Mouse (Mus musculus): ENCODE data around the gene Arglu1. TPM values are rescaled to one million over a fixed set of nuclear protein-coding genes. Genes with fewer than 3 reads are reported as not detected.

Arglu1 gene
- polyA plus RNA-seq, 1 experiment: 201 TPM

DNA sequence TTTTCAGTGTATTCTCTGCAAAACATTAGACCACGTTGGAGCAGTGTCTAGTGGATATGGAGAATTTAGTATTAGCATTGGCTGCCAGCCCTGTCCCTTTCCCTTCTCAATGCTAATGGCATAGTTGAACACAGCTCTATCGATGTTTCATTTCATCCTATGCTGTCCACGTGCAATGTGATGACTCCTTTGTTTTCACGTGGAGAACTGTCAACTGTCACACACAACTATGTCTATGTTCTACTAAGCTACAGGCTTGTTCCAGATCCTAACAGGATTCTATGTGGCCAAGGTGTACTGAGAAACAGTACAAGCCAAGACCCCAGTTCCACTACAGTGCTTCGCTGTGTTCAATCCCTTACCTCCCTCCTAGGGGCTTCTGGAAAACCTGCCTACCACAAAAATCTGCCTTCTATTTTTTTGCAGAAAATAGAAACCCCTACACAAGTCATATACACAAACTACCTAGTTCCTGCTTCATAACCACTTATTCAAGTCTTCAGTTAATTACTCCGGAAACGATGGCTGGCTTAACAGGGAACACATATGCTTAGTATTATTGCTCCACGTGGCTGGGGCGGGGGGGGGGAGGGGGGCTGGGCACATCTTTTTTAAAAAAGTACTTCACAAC is 1.4 kb downstream of the Arglu1 start:
- TF ChIP-seq POLR2A (IDR thresholded peaks at IDR 0.05; ENCODE audit: borderline replicate concordance, extremely low read depth, insufficient read depth, insufficient read length, poor library complexity, severe bottlenecking): no peak
- no peak for TF ChIP-seq CTCF (IDR thresholded peaks at IDR 0.05; ENCODE audit: borderline replicate concordance, extremely low read depth, insufficient read depth, insufficient read length)
- DNase-seq (ENCODE audit: low read depth): peak; percentile 7

DNA sequence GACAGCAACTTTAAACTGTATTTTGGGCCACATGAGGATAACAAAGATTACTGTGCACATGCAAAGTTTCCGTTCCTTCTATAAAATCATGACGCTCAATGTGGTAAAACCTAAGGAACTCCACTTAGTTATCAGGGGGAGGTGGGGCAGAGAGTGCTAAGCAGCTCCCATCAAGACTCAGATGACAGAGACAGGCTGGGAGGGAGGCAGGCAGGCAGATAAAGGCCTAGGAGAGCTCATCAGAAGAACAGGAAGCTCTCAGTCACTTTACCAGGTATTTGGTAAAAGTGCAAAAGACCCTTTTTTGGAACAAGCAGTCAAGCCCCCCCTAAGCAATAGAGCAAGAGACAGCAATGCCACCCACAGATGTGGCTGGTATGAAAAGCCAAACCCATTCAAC is 4.8 kb downstream of the Arglu1 start:
- no peak for DNase-seq (ENCODE audit: low read depth)
- no peak for TF ChIP-seq POLR2A (IDR thresholded peaks at IDR 0.05; ENCODE audit: borderline replicate concordance, extremely low read depth, insufficient read depth, insufficient read length, poor library complexity, severe bottlenecking)
- TF ChIP-seq CTCF (IDR thresholded peaks at IDR 0.05; ENCODE audit: borderline replicate concordance, extremely low read depth, insufficient read depth, insufficient read length): no peak

DNA sequence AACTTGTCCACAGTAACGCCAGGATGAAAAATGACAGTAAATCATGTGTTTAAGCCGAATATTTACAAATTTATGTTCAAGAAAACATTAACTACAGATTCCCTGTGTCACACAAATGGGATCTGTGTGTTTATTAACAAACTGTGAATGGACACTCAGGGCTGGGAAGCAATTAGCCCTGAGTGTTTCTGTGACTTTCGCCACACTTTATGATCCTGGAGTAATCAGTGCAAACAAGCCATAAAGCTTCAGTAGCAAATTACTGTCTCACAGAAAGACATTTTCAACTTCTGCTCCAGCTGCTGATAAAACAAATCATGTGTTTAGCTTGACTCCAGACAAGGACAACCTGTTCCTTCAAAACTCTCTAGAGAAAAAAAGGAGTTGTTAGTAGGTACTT is 7.6 kb downstream of the Arglu1 start:
- no peak for DNase-seq (ENCODE audit: low read depth)
- TF ChIP-seq CTCF (IDR thresholded peaks at IDR 0.05; ENCODE audit: borderline replicate concordance, extremely low read depth, insufficient read depth, insufficient read length) (no peak), POLR2A (IDR thresholded peaks at IDR 0.05; ENCODE audit: borderline replicate concordance, extremely low read depth, insufficient read depth, insufficient read length, poor library complexity, severe bottlenecking) (no peak)

DNA sequence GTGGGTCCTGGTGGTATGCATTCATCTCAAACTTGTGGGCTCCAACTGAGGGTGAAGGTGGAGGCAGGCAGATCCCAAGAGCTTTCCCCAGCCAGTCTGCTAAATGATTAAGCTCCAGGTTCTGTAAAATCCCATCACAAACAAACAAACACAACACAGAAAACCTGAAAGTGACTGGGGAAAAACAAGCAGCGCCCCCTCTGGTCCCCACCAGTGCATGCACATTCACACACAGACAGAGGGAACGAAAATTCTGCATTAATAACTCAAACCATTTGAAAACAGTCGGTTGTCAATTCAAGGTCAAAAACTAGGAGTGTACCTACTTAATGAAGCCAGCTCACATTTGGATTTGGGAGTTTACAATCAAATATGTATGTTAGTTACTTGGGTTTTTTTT is 12.1 kb downstream of the Arglu1 start:
- TF ChIP-seq CTCF (IDR thresholded peaks at IDR 0.05; ENCODE audit: borderline replicate concordance, extremely low read depth, insufficient read depth, insufficient read length) (no peak), POLR2A (IDR thresholded peaks at IDR 0.05; ENCODE audit: borderline replicate concordance, extremely low read depth, insufficient read depth, insufficient read length, poor library complexity, severe bottlenecking) (no peak)
- DNase-seq (ENCODE audit: low read depth): no peak

DNA sequence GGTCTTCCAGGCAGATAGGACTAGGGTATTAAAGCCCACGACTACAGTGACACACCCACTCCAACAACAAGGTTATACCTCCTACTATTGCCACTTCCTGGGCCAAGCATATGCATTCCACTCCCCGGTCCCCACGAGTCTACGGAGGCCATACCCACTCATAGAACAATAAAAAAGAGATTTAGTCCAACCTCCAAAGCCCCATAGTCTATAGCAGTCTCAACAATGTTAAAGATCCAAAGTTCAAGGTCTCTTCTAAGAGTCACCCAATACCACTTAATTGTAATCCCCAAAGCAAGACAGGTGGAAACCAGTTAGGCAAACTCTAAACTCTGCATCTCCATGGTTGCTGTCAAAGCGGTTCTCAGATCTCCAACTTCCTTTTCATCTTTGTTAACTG is 15.5 kb downstream of the Arglu1 start:
- TF ChIP-seq POLR2A (IDR thresholded peaks at IDR 0.05; ENCODE audit: borderline replicate concordance, extremely low read depth, insufficient read depth, insufficient read length, poor library complexity, severe bottlenecking): no peak
- TF ChIP-seq CTCF (IDR thresholded peaks at IDR 0.05; ENCODE audit: borderline replicate concordance, extremely low read depth, insufficient read depth, insufficient read length): no peak
- no peak for DNase-seq (ENCODE audit: low read depth)

DNA sequence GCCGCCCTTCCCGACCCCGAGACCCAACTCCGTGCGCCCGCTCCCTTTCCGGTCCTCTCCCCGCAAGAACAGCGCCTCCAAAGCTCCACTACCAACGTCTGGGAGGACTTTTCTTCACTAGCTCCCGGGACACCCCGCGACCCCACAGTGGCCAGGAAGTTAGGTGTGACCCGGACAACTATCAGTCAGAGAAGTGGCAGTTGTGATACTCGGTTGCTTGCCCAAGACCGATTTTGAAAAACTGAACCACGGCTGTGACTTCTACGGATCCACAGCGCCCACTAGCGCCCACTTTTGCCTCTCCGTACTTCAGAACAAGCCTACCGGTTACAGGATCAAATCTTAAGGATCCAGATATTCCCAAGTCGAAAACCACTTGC is 28.6 kb downstream of the Arglu1 start:
- peak; percentile 97 for DNase-seq (ENCODE audit: low read depth)
- TF ChIP-seq POLR2A (IDR thresholded peaks at IDR 0.05; ENCODE audit: borderline replicate concordance, extremely low read depth, insufficient read depth, insufficient read length, poor library complexity, severe bottlenecking) (no peak), CTCF (IDR thresholded peaks at IDR 0.05; ENCODE audit: borderline replicate concordance, extremely low read depth, insufficient read depth, insufficient read length) (peak; percentile 91)

DNA sequence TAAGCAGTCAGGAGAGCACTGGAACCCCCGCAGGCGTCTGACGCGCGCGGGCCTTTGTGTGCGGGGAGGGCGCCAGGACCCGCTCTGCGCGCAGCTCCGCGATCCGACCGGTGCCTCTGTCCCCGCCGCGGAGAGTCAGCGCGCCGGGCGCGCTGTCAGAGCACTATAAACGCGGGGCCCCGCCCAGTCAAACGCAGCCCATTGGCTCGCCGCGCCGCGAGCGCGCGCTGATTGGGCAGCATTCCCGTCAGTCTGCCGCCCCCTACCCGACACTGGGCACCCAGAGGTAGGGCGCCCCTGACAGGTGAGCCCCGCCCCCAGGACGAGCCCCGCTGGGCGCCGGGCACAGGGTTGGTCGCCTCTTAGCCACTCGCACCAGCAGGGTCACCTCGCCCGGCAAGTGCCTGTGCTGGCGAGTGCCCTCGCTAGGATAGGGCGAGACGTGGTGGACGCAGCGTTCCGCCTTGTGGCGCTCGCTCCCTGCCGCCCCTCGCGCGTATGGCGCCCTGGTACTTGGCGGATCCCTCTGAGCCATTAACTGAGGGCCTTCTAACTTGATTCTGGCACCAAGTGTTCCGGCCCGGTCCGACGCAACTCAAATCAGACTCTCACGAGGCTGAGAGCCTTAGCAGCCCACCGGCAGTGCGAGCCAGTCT is 29.1 kb downstream of the Arglu1 start, which contains the start of gene Efnb2:
Efnb2 (minus strand) TSS at position 140 of the 656 bp plus-strand sequence.
- peak; percentile 98 for TF ChIP-seq POLR2A (IDR thresholded peaks at IDR 0.05; ENCODE audit: borderline replicate concordance, extremely low read depth, insufficient read depth, insufficient read length, poor library complexity, severe bottlenecking)
- no peak; the same call in 1 of the 2 replicates for TF ChIP-seq CTCF (IDR thresholded peaks at IDR 0.05; ENCODE audit: borderline replicate concordance, extremely low read depth, insufficient read depth, insufficient read length)
- peak; percentile 97 for DNase-seq (ENCODE audit: low read depth)

DNA sequence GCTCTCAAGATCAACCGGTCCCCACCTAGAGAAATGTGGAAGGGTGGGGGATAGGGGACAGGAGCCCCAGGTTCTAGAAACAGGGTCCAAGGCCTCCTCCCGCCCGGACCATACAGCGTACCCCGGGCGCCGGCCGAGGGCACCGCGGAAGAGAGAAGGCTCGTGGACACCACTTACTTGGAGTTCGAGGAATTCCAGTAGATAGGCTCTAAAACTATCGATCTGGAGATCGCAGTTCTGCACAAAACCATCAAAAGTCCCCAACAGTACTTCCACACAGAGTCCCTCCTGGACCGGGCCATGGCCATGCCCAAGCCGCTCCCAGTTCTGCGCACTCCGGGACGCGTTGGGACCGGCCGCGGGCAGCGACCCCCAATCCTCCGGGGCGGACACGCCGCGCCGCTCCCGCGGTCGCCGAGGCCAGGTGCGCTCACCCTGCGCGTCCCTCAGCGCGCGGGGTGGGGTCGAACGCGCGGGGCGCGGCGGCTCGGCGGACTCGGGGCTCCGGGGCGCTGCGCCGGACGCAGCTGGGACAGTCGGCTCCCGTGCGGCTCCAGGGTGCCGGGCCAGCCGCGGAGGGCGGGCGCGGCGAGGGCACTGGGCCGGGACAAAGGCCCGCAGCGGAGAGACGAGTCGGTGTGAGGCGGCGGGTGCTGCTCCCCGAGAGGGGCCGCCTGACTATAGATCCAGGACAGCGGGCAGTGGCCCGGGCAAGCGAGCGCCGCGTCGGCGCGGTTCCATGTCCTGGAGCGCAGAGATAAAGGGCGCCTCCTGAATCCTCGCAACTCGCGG is 29.8 kb downstream of the Arglu1 start:
- DNase-seq (ENCODE audit: low read depth): no peak
- TF ChIP-seq CTCF (IDR thresholded peaks at IDR 0.05; ENCODE audit: borderline replicate concordance, extremely low read depth, insufficient read depth, insufficient read length): no peak

DNA sequence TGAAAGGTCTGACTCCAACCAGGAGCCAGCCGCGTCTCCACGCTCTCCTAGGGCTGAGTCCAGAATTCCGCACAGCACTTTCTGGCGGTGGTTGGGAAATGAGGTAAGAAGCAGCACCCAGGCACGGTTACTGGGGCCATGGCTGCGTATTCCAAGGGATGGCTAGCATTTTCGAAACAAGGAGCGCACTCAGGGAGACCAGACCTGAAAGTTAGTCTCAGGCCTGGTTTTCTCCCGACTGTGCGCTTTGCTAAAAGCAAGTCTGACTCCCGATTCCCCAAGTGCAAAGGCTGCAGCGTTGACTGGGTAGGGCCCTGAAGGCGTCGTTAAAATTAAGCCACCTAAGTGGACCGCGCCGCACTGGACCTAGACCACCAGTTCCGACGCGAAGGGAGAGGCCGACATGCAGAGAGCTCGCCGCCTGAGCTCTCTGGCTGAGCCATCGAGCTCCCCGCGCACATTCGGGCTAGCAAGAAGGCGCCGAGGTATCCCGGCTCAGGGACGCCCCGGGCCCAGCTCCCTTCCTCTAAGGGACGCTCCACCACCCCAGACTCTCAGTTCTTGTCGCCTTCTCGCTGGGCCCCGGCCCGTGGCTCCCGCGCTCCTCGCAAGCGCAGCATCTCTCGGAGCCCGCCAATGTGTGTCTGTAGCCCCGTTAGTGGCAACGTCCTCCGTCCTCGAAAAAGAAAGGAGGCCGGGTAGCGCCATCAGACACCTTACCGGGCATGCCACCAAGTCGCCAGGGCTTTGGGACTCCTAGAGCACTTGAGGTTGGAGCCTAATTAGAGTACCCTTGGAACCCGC is 30.6 kb downstream of the Arglu1 start:
- TF ChIP-seq POLR2A (IDR thresholded peaks at IDR 0.05; ENCODE audit: borderline replicate concordance, extremely low read depth, insufficient read depth, insufficient read length, poor library complexity, severe bottlenecking) (no peak), CTCF (IDR thresholded peaks at IDR 0.05; ENCODE audit: borderline replicate concordance, extremely low read depth, insufficient read depth, insufficient read length) (no peak)

DNA sequence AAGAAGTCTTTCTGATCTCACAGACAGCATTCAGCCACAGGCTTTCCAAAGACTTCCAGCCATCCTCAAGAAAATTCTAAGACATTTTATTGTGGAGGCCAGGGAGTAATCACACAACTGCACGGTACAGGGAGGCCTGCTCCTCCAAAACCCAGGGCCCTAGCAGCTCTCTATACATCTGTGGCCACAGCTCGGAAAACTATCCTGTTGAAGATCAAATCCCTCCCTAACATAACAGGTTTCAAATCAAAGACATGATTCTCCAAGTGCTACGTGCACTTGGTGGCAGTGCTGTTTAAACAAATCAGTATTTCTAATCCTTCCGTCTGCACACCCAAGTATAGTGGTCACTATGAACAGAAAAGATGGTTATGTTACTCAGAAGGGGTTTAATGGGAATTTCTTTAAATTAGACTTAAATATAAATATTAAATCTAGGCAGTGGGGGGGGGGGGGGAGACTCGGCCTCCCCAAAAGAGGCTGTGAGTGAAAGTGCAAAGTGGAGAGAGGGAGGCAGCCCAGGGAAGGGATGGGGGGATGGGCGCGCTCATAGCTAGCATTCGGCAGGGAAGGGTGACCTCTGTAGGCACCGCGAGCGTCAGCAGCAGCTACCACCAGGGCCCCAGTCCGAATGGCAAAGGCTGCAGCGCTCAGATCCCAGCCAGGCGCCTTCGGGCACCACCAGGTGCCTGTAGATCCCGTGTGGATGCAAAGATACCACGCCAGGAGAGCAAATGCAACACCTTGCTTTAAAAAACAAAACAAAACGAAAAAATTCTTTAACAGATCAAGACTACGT is 31.7 kb downstream of the Arglu1 start:
- peak; percentile 96 for DNase-seq (ENCODE audit: low read depth)
- TF ChIP-seq CTCF (IDR thresholded peaks at IDR 0.05; ENCODE audit: borderline replicate concordance, extremely low read depth, insufficient read depth, insufficient read length) (peak; percentile 80), POLR2A (IDR thresholded peaks at IDR 0.05; ENCODE audit: borderline replicate concordance, extremely low read depth, insufficient read depth, insufficient read length, poor library complexity, severe bottlenecking) (peak; percentile 12; the same call in 1 of the 2 replicates)

More for the DNA sequence above, 30.6 kb downstream of the Arglu1 start:
- peak; percentile 69 for DNase-seq (ENCODE audit: low read depth)
